Mouse (Mus musculus): ENCODE results near the gene Plppr2. TPM values are rescaled to one million over a fixed set of nuclear protein-coding genes. Genes with fewer than 3 reads are reported as not detected.

Gene Plppr2
- total and polyA plus RNA-seq, 3 experiments, result 2.5 to 7.5 (median 2.6) TPM

- WGBS, result 68% methylated on average over 10 of the region's 10 CpGs
- no peak overlapping the region for H3K4me3 ChIP-seq
- no peaks in the 10 kb centered on the region for H3K27me3 ChIP-seq (ENCODE audit: control insufficient read depth, insufficient read depth, low read length)
- DNase-seq, result no peak
- H3K79me2 ChIP-seq (replicated peaks; ENCODE audit: control insufficient read depth, insufficient read depth, low read length), result no peaks in the 10 kb centered on the region
- H3K4me1 ChIP-seq (ENCODE audit: control insufficient read depth, insufficient read depth, low read length), result no peaks in the 10 kb centered on the region
- intact Hi-C loops (cut with DNase I), result no loop called here
- H3K36me3 ChIP-seq (ENCODE audit: control insufficient read depth, insufficient read depth, low read length), result no peaks in the 10 kb centered on the region
- H3K27ac ChIP-seq, result no peak overlapping the region
- no peak overlapping the region for H3K9ac ChIP-seq (ENCODE audit: low read depth, low read length)
- TF ChIP-seq EP300 (IDR thresholded peaks at IDR 0.05; ENCODE audit: insufficient read depth, low read depth, low read length) (no peak), CTCF (IDR thresholded peaks at IDR 0.05) (no peak), POLR2A (IDR thresholded peaks at IDR 0.05; ENCODE audit: insufficient read depth, low read depth, low read length) (no peak)
Observed at GRCm38 (mm10) chr9:21909474-21910223, 27.2 kb upstream of the Plppr2 start.

- no peaks in the 10 kb centered on the region for H3K4me1 ChIP-seq (ENCODE audit: control insufficient read depth, insufficient read depth, low read length)
- 82% methylated on average over 3 of the region's 3 CpGs for WGBS
- H3K9ac ChIP-seq (ENCODE audit: low read depth, low read length), result no peak overlapping the region
- H3K4me3 ChIP-seq, result peak overlapping the region; percentile 70
- TF ChIP-seq CTCF (IDR thresholded peaks at IDR 0.05) (no peak), EP300 (IDR thresholded peaks at IDR 0.05; ENCODE audit: insufficient read depth, low read depth, low read length) (no peak), POLR2A (IDR thresholded peaks at IDR 0.05; ENCODE audit: insufficient read depth, low read depth, low read length) (no peak)
- H3K27ac ChIP-seq, result no peak overlapping the region; the same call in 1 of the 2 replicates
- H3K36me3 ChIP-seq (ENCODE audit: control insufficient read depth, insufficient read depth, low read length), result no peaks in the 10 kb centered on the region
- no peaks in the 10 kb centered on the region for H3K79me2 ChIP-seq (replicated peaks; ENCODE audit: control insufficient read depth, insufficient read depth, low read length)
- DNase-seq, result no peak
- intact Hi-C loops (cut with DNase I), result no loop called here
- no peaks in the 10 kb centered on the region for H3K27me3 ChIP-seq (ENCODE audit: control insufficient read depth, insufficient read depth, low read length)
Observed at GRCm38 (mm10) chr9:21916851-21917492, 19.9 kb upstream of the Plppr2 start.

- H3K79me2 ChIP-seq (replicated peaks; ENCODE audit: control insufficient read depth, insufficient read depth, low read length), result no peaks in the 10 kb centered on the region
Observed at GRCm38 (mm10) chr9:21917493-21918034, 19.3 kb upstream of the Plppr2 start.

GRCm38 (mm10) chr9:21918035-21918592 lies 18.7 kb upstream of the Plppr2 start, which contains the start of gene Rab3d:
Gene Rab3d (minus strand): TSS chr9:21918192.
- Histone ChIP-seq H3K27ac (peak within 1 kb of the TSS; percentile 83), H3K79me2 (replicated peaks; ENCODE audit: control insufficient read depth, insufficient read depth, low read length) (no peaks in the 10 kb centered on the region), H3K27me3 (ENCODE audit: control insufficient read depth, insufficient read depth, low read length) (no peaks in the 10 kb centered on the region), H3K4me3 (peak within 1 kb of the TSS; percentile 70), H3K9ac (ENCODE audit: low read depth, low read length) (peak within 1 kb of the TSS; percentile 83), H3K4me1 (ENCODE audit: control insufficient read depth, insufficient read depth, low read length) (peaks cover 4% of the 10 kb centered on the region), H3K36me3 (ENCODE audit: control insufficient read depth, insufficient read depth, low read length) (no peaks in the 10 kb centered on the region; the same call in 1 of the 2 replicates)
- TF ChIP-seq POLR2A (IDR thresholded peaks at IDR 0.05; ENCODE audit: insufficient read depth, low read depth, low read length) (peak; percentile 48; the same call in 1 of the 2 replicates), EP300 (IDR thresholded peaks at IDR 0.05; ENCODE audit: insufficient read depth, low read depth, low read length) (no peak)
- DNase-seq, result peak; percentile 95 to 97
- intact Hi-C loops (cut with DNase I), result no loop called here
- WGBS, result under 1% methylated on average over 36 of the region's 36 CpGs

More at GRCm38 (mm10) chr9:21917493-21918034, 19.3 kb upstream of the Plppr2 start:
- H3K9ac ChIP-seq (ENCODE audit: low read depth, low read length), result peak overlapping the region; percentile 83
- intact Hi-C loops (cut with DNase I), result no loop called here
- H3K27me3 ChIP-seq (ENCODE audit: control insufficient read depth, insufficient read depth, low read length), result no peaks in the 10 kb centered on the region
- TF ChIP-seq CTCF (IDR thresholded peaks at IDR 0.05) (no peak), POLR2A (IDR thresholded peaks at IDR 0.05; ENCODE audit: insufficient read depth, low read depth, low read length) (no peak), EP300 (IDR thresholded peaks at IDR 0.05; ENCODE audit: insufficient read depth, low read depth, low read length) (no peak)
- DNase-seq, result peak in 1 of 2 experiments; percentile 66
- H3K4me3 ChIP-seq, result peak overlapping the region; percentile 70
- WGBS, result 3% methylated on average over 35 of the region's 35 CpGs
- no peaks in the 10 kb centered on the region for H3K4me1 ChIP-seq (ENCODE audit: control insufficient read depth, insufficient read depth, low read length)
- H3K27ac ChIP-seq, result peak overlapping the region; percentile 83
- H3K36me3 ChIP-seq (ENCODE audit: control insufficient read depth, insufficient read depth, low read length), result no peaks in the 10 kb centered on the region

- 21% methylated on average over 5 of the region's 5 CpGs for WGBS
- peak overlapping the region; percentile 70 for H3K4me3 ChIP-seq
Observed at GRCm38 (mm10) chr9:21918692-21919384, 18.0 kb upstream of the Plppr2 start.

More at GRCm38 (mm10) chr9:21918692-21919384, 18.0 kb upstream of the Plppr2 start:
- no peaks in the 10 kb centered on the region for H3K27me3 ChIP-seq (ENCODE audit: control insufficient read depth, insufficient read depth, low read length)
- TF ChIP-seq CTCF (IDR thresholded peaks at IDR 0.05), result no peak
- TF ChIP-seq EP300 (IDR thresholded peaks at IDR 0.05; ENCODE audit: insufficient read depth, low read depth, low read length), result no peak
- TF ChIP-seq POLR2A (IDR thresholded peaks at IDR 0.05; ENCODE audit: insufficient read depth, low read depth, low read length), result no peak
- peak overlapping the region; percentile 60; the same call in 1 of the 2 replicates for H3K27ac ChIP-seq
- peaks cover 3% of the 10 kb centered on the region; the same call in 1 of the 2 replicates for H3K36me3 ChIP-seq (ENCODE audit: control insufficient read depth, insufficient read depth, low read length)
- H3K79me2 ChIP-seq (replicated peaks; ENCODE audit: control insufficient read depth, insufficient read depth, low read length), result no peaks in the 10 kb centered on the region
- no peak for DNase-seq
- intact Hi-C loops (cut with DNase I), result no loop called here
- H3K4me1 ChIP-seq (ENCODE audit: control insufficient read depth, insufficient read depth, low read length), result peaks cover 7% of the 10 kb centered on the region
- no peak overlapping the region for H3K9ac ChIP-seq (ENCODE audit: low read depth, low read length)
